Comparison of ENCODE assay signal across 19 mouse cellular contexts in genomic region chr2:158786927-158787795, GRCm38 (mm10). TPM values are rescaled to one million over a fixed set of nuclear protein-coding genes. Genes with fewer than 3 reads are reported as not detected.
DNase-seq lines count a peak whose midpoint lies in the region; ATAC-seq and TF ChIP-seq lines count a peak whose summit lies in the region.
"Had no signal": no experiment of that assay in that cellular context is flagged by ENCODE, and none has a peak within 500 bp of the region (broad histone marks: within the 10 kb centered on the region; RNA-seq: fewer than 3 reads in every experiment).

No protein-coding gene starts in this region.

- no peaks in the 10 kb centered on the region for H3K9me3 ChIP-seq in lung, embryonic 16.5 days (ENCODE audit: control insufficient read depth, low read length)
- H3K9me3 ChIP-seq: forebrain, embryonic 13.5 days; heart, embryonic 15.5 days; lung, embryonic 15.5 days; neural tube, embryonic 12.5 days had no signal

- H3K4me2 ChIP-seq in lung, embryonic 16.5 days (ENCODE audit: low read depth, low read length) = no peak overlapping the region
- H3K4me2 ChIP-seq: forebrain, embryonic 13.5 days; heart, embryonic 15.5 days; lung, embryonic 15.5 days; neural tube, embryonic 12.5 days had no signal

- 0 out of 2 replicates have a peak, but pooled peaks have one; percentile 19 for ATAC-seq in lung, embryonic 16.5 days (ENCODE audit: low read depth)
- 0 out of 2 replicates have a peak, but pooled peaks have one; percentile 24 for ATAC-seq in megakaryocyte-erythroid progenitor cell, adult 5-6 weeks (replicated peaks; ENCODE audit: low FRiP score, low TSS enrichment, poor library complexity, severe bottlenecking)
- ATAC-seq: CD4-positive, CD25-positive, alpha-beta regulatory T cell, adult 4 months; forebrain, embryonic 13.5 days; inflammation-experienced regulatory T-cells, adult 6 months had no signal

- H3K4me1 ChIP-seq in kidney, adult 2 months (ENCODE audit: control insufficient read depth, insufficient read depth, low read length) = no peaks in the 10 kb centered on the region
- H3K4me1 ChIP-seq in lung, embryonic 16.5 days (replicated peaks; ENCODE audit: control insufficient read depth, insufficient read depth, low read length) = no peaks in the 10 kb centered on the region
- no peaks in the 10 kb centered on the region for H3K4me1 ChIP-seq in lung, adult 2 months (ENCODE audit: control insufficient read depth, insufficient read depth, low read length)
- H3K4me1 ChIP-seq: heart, embryonic 15.5 days had no signal

- 87% methylated on average over 14 of the region's 14 CpGs for WGBS in kidney, adult 2 months
- 71% methylated on average over 14 of the region's 14 CpGs for WGBS in lung, embryonic 16.5 days
- 64% methylated on average over 14 of the region's 14 CpGs for WGBS in lung, adult 2 months

- H3K27me3 ChIP-seq in kidney, adult 2 months (replicated peaks; ENCODE audit: control insufficient read depth, insufficient read depth, low read length) = no peaks in the 10 kb centered on the region
- H3K27me3 ChIP-seq in lung, embryonic 16.5 days (ENCODE audit: control insufficient read depth, insufficient read depth, low read depth, low read length) = no peaks in the 10 kb centered on the region
- H3K27me3 ChIP-seq: forebrain, embryonic 13.5 days; heart, embryonic 15.5 days; lung, embryonic 15.5 days; neural tube, embryonic 12.5 days had no signal

- TF ChIP-seq POLR2A in kidney, adult 2 months (IDR thresholded peaks at IDR 0.05; ENCODE audit: low read depth, low read length) = no peak
- no peak for TF ChIP-seq POLR2A in lung, adult 2 months (IDR thresholded peaks at IDR 0.05; ENCODE audit: borderline replicate concordance, extremely low read depth, low read depth, low read length)
- TF ChIP-seq POLR2A in brain, embryonic 14.5 days (IDR thresholded peaks at IDR 0.05; ENCODE audit: borderline replicate concordance, extremely low read depth, insufficient read depth, insufficient read length, poor library complexity, severe bottlenecking) = no peak

- no peak overlapping the region for H3K9ac ChIP-seq in lung, embryonic 16.5 days (ENCODE audit: low read length)
- H3K9ac ChIP-seq: forebrain, embryonic 13.5 days; heart, embryonic 15.5 days; lung, embryonic 15.5 days; neural tube, embryonic 12.5 days had no signal

- H3K27ac ChIP-seq in kidney, adult 2 months (ENCODE audit: insufficient read depth, low read depth, low read length) = no peak overlapping the region
- H3K27ac ChIP-seq in lung, embryonic 16.5 days (ENCODE audit: low read length) = no peak overlapping the region
- H3K27ac ChIP-seq: forebrain, embryonic 13.5 days; gastrocnemius, adult 2 months; heart, embryonic 15.5 days; lung, embryonic 15.5 days; neural tube, embryonic 12.5 days had no signal

- no peak for TF ChIP-seq CTCF in kidney, adult 2 months (conservative IDR thresholded peaks at IDR 0.05; ENCODE audit: insufficient read depth, insufficient read length, low read depth, low read length)
- TF ChIP-seq CTCF in lung, adult 2 months (IDR thresholded peaks at IDR 0.05; ENCODE audit: insufficient read depth, low read length) = no peak
- no peak for TF ChIP-seq CTCF in brain, embryonic 14.5 days (IDR thresholded peaks at IDR 0.05; ENCODE audit: borderline replicate concordance, extremely low read depth, insufficient read depth, insufficient read length)

- no peaks in the 10 kb centered on the region for H3K36me3 ChIP-seq in kidney, adult 2 months (ENCODE audit: control insufficient read depth, insufficient read depth, low read length)
- H3K36me3 ChIP-seq in lung, embryonic 16.5 days (ENCODE audit: control insufficient read depth, insufficient read depth, low read length) = peaks cover 32% of the 10 kb centered on the region

- H3K4me3 ChIP-seq in kidney, adult 2 months (ENCODE audit: insufficient read depth, low read depth, low read length) = no peak overlapping the region
- no peak overlapping the region for H3K4me3 ChIP-seq in lung, embryonic 16.5 days (ENCODE audit: low read length)
- no peak overlapping the region for H3K4me3 ChIP-seq in lung, adult 2 months (replicated peaks; ENCODE audit: extremely low read depth, low read depth, low read length)
- H3K4me3 ChIP-seq: forebrain, embryonic 13.5 days; gastrocnemius, adult 2 months; heart, embryonic 15.5 days; lung, embryonic 15.5 days; neural tube, embryonic 12.5 days had no signal

- DNase-seq in kidney, adult 2 months = peak; percentile 19
- no peak for DNase-seq in kidney, adult 18-20 months
- DNase-seq in lung, adult 2 months = no peak
- DNase-seq in brain, embryonic 14.5 days (ENCODE audit: low read depth) = peak; percentile 54
- DNase-seq in layer of hippocampus, adult 9-11 months = no peak
- DNase-seq: cerebellum, adult 9-11 months; gastrocnemius, adult 2 months; heart, adult 11 months; layer of hippocampus, postnatal 36 days; spleen, adult 18-20 months; thymus, postnatal 14 days had no signal

RNA-seq across cellular contexts. Expression of gene Dhx35, which starts 7.4 kb away (rescaled TPM):
- polyA plus RNA-seq in kidney, adult 2 months (2012; rRNA removed) = 13.3 and 17.9 TPM in 2 replicates
- 12.5 and 13.9 TPM in 2 replicates for polyA plus RNA-seq in lung, embryonic 16.5 days (2015; fragmentation: Nextera tagmentation; extraction: Ambion mirVana)
- polyA plus RNA-seq in lung, adult 2 months (2012; rRNA removed) = 11.9 and 16.8 TPM in 2 replicates
- 29.8 and 39.6 TPM in 2 replicates for polyA plus RNA-seq in brain, embryonic 14.5 days (2012; rRNA removed)
- 12.0 and 13.5 TPM in 2 replicates for total RNA-seq in megakaryocyte-erythroid progenitor cell, adult 5-6 weeks (2014; fragmentation: Nextera tagmentation)
- total RNA-seq in megakaryocyte-erythroid progenitor cell, adult 5-6 weeks (2017) = 8.7 and 10.1 TPM in 2 replicates

RNA-seq across cellular contexts. Expression of gene Fam83d, which starts 19.3 kb away (rescaled TPM):
- 0.50 and 0.69 TPM in 2 replicates for polyA plus RNA-seq in kidney, adult 2 months (2012; rRNA removed)
- polyA plus RNA-seq in lung, embryonic 16.5 days (2015; fragmentation: Nextera tagmentation; extraction: Ambion mirVana) = 60.1 and 63.1 TPM in 2 replicates
- polyA plus RNA-seq in lung, adult 2 months (2012; rRNA removed) = 1.9 and 6.7 TPM in 2 replicates
- 13.9 and 25.3 TPM in 2 replicates for polyA plus RNA-seq in brain, embryonic 14.5 days (2012; rRNA removed)
- total RNA-seq in megakaryocyte-erythroid progenitor cell, adult 5-6 weeks (2014; fragmentation: Nextera tagmentation) = 6.2 and 9.7 TPM in 2 replicates
- 3.9 and 7.5 TPM in 2 replicates for total RNA-seq in megakaryocyte-erythroid progenitor cell, adult 5-6 weeks (2017)

Comparison
In these comparisons a context has a peak if more than half of its experiments do, and no peak if none do; other contexts are left out.
1. DNase-seq: peak in kidney, adult 2 months (single experiment) and brain, embryonic 14.5 days (single experiment); none in kidney, adult 18-20 months (single experiment), lung, adult 2 months (single experiment) and layer of hippocampus, adult 9-11 months (single experiment).